Mouse (Mus musculus) heart, postnatal 0 days (tissue): ENCODE measurements around the gene Ppp1r15b. TPM values are rescaled to one million over a fixed set of nuclear protein-coding genes. Genes with fewer than 3 reads are reported as not detected.

Experiments used
- ATAC-seq: fragments of 200-750 bp; cut with Nextera tagmentation; 2 replicates; pipeline ENCODE4 v1.8.0; 2017; ENCODE audit warnings: low read depth, moderate number of reproducible peaks, moderate library complexity; ENCODE audit not compliant: insufficient read depth
- DNase-seq: peaks from one replicate; pipeline ENCODE4 v3.0.0-alpha.2; 2016; ENCODE audit warnings: low spot score
- H3K27ac ChIP-seq: fragments of 300-500 bp; sonication (generic); 2 replicates; pipeline ENCODE4 v1.5.1; 2014; ENCODE audit warnings: low read depth, mild to moderate bottlenecking
- H3K27me3 ChIP-seq: fragments of 300-500 bp; sonication (generic); 2 replicates; pipeline ENCODE4 v1.6.1; 2014; ENCODE audit warnings: low read length, mixed read lengths; ENCODE audit not compliant: control insufficient read depth, insufficient read depth
- H3K36me3 ChIP-seq: fragments of 300-500 bp; sonication (generic); replicated peaks from 2 replicates; pipeline ENCODE4 v1.6.1; 2014; ENCODE audit warnings: low read length, mixed read lengths; ENCODE audit not compliant: control insufficient read depth, insufficient read depth
- H3K4me1 ChIP-seq: fragments of 300-500 bp; sonication (generic); 2 replicates; pipeline ENCODE4 v1.6.1; 2014; ENCODE audit warnings: antibody characterized with exemption; ENCODE audit not compliant: control insufficient read depth, insufficient read depth
- H3K4me2 ChIP-seq: fragments of 300-500 bp; sonication (generic); 2 replicates; pipeline ENCODE4 v1.6.1; 2014; ENCODE audit warnings: low read depth, mild to moderate bottlenecking, low read length, moderate library complexity
- H3K4me3 ChIP-seq: fragments of 300-500 bp; sonication (generic); 2 replicates; pipeline ENCODE4 v1.5.1; 2014; ENCODE audit warnings: low read depth, low read length
- H3K9ac ChIP-seq: fragments of 300-500 bp; sonication (generic); replicated peaks from 2 replicates; pipeline ENCODE4 v1.6.1; 2014; ENCODE audit warnings: low read depth, low read length, mixed read lengths
- H3K9me3 ChIP-seq: fragments of 300-500 bp; sonication (generic); replicated peaks from 2 replicates; pipeline ENCODE4 v1.6.1; 2016; ENCODE audit warnings: low read length; ENCODE audit not compliant: control insufficient read depth
- CTCF ChIP-seq: IDR thresholded peaks from 2 replicates; pipeline ENCODE4 v1.5.1; 2016; ENCODE audit warnings: antibody characterized with exemption, control low read depth, low read depth
- EP300 ChIP-seq: IDR thresholded peaks from 2 replicates; pipeline ENCODE4 v1.6.1; 2016; ENCODE audit warnings: antibody characterized with exemption, low read depth
- WGBS: fragments of 180-500 bp; shearing (Covaris S2); extraction: QIAGEN DNeasy Blood & Tissue Kit; methylation state at CpG from one replicate; pipeline ENCODE4 v1.1.7; 2014; 5-methylcytosine and 5-hydroxymethylcytosine counted together
- polyA plus RNA-seq: library from polyadenylated mRNA; unstranded; fragments of >200 nt; fragmentation: Nextera tagmentation; extraction: Ambion mirVana; gene quantifications from 2 replicates; pipeline ENCODE4 v1.2.1, GENCODE M21; 2015
- total RNA-seq: library from RNA; depleted of rRNA; stranded (reverse); fragments of >200 nt; gene quantifications from 2 replicates; pipeline ENCODE4 v1.2.3, GENCODE M21; 2014; ENCODE audit warnings: low replicate concordance

Gene Ppp1r15b
- total and polyA plus RNA-seq, 2 experiments from 2014 or later, result 12.2 to 24.4 TPM

- peak; percentile 53 for ATAC-seq
- H3K4me2 ChIP-seq, result no peak overlapping the region
- TF ChIP-seq EP300 (no peak), CTCF (no peak)
- no peaks in the 10 kb centered on the region for H3K9me3 ChIP-seq
- WGBS, result 85% methylated on average over 5 of the region's 5 CpGs
- no peak overlapping the region for H3K4me3 ChIP-seq
- no peaks in the 10 kb centered on the region for H3K4me1 ChIP-seq
- no peak overlapping the region for H3K9ac ChIP-seq
- H3K27ac ChIP-seq, result no peak overlapping the region
- no peaks in the 10 kb centered on the region for H3K27me3 ChIP-seq
- H3K36me3 ChIP-seq, result no peaks in the 10 kb centered on the region
- DNase-seq, result no peak
Observed at GRCm38 (mm10) chr1:133118127-133118526, 12.8 kb upstream of the Ppp1r15b start.

GRCm38 (mm10) chr1:133118844-133119243, 12.1 kb upstream of the Ppp1r15b start:
- Histone ChIP-seq H3K27me3 (no peaks in the 10 kb centered on the region), H3K4me3 (no peak overlapping the region), H3K27ac (no peak overlapping the region), H3K36me3 (no peaks in the 10 kb centered on the region), H3K4me2 (no peak overlapping the region), H3K9me3 (no peaks in the 10 kb centered on the region), H3K4me1 (no peaks in the 10 kb centered on the region), H3K9ac (no peak overlapping the region)
- TF ChIP-seq CTCF (no peak), EP300 (no peak)
- ATAC-seq (no peak), DNase-seq (no peak)
- WGBS, result 38% methylated on average over 3 of the region's 3 CpGs

- no peaks in the 10 kb centered on the region for H3K9me3 ChIP-seq
- no peaks in the 10 kb centered on the region for H3K36me3 ChIP-seq
- no peak overlapping the region for H3K4me3 ChIP-seq
- ATAC-seq, result no peak
- no peak overlapping the region for H3K4me2 ChIP-seq
- H3K27ac ChIP-seq, result no peak overlapping the region
- no peak overlapping the region for H3K9ac ChIP-seq
- no peak for DNase-seq
- WGBS, result 50% methylated on average over 7 of the region's 7 CpGs
- no peaks in the 10 kb centered on the region for H3K27me3 ChIP-seq
- no peaks in the 10 kb centered on the region for H3K4me1 ChIP-seq
- no peak for TF ChIP-seq CTCF
- no peak for TF ChIP-seq EP300
Observed at GRCm38 (mm10) chr1:133119931-133120712, 10.8 kb upstream of the Ppp1r15b start.

- no peak overlapping the region for H3K4me2 ChIP-seq
- H3K4me3 ChIP-seq, result no peak overlapping the region
- H3K27ac ChIP-seq, result no peak overlapping the region
- WGBS, result 55% methylated on average over 6 of the region's 6 CpGs
- DNase-seq (no peak), ATAC-seq (no peak)
- no peak overlapping the region for H3K9ac ChIP-seq
- H3K9me3 ChIP-seq, result no peaks in the 10 kb centered on the region
- TF ChIP-seq CTCF (no peak), EP300 (no peak)
- H3K27me3 ChIP-seq, result no peaks in the 10 kb centered on the region
- no peaks in the 10 kb centered on the region for H3K4me1 ChIP-seq
- no peaks in the 10 kb centered on the region for H3K36me3 ChIP-seq
Observed at GRCm38 (mm10) chr1:133121246-133121645, 9.7 kb upstream of the Ppp1r15b start.

GRCm38 (mm10) chr1:133124137-133124536, 6.8 kb upstream of the Ppp1r15b start:
- ATAC-seq (no peak), DNase-seq (no peak)
- WGBS, result 74% methylated on average over 6 of the region's 6 CpGs
- no peak for TF ChIP-seq CTCF
- TF ChIP-seq EP300, result no peak
- no peak overlapping the region for H3K9ac ChIP-seq
- H3K36me3 ChIP-seq, result no peaks in the 10 kb centered on the region
- H3K27ac ChIP-seq, result no peak overlapping the region
- H3K4me3 ChIP-seq, result no peak overlapping the region
- H3K9me3 ChIP-seq, result no peaks in the 10 kb centered on the region
- H3K27me3 ChIP-seq, result no peaks in the 10 kb centered on the region
- H3K4me1 ChIP-seq, result no peaks in the 10 kb centered on the region
- no peak overlapping the region for H3K4me2 ChIP-seq
